14 mouse cellular contexts compared by ENCODE assay signal in the genomic region with DNA sequence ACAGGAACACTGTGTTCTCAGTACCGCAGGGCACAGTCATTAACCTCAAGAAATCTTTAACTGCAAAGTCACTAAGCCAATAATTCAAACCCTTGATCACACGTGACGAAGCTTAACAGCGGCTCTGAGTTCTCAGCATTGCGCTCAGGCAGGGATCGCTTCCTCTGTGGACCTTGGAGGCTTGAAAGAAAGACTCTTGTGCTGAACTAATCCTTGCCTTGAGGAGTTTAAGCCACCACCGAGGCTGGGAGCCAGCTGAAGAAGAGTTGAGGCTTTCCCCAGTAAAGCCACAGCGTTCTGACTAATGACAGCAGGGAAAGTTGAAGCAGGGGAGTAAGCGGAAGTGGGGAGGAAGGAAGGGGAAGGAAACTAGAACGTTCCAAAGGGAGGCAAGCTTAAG.
DNase-seq lines count a peak whose midpoint lies in the region; ATAC-seq and TF ChIP-seq lines count a peak whose summit lies in the region.
"Had no signal": no experiment of that assay in that cellular context is flagged by ENCODE, and none has a peak within 500 bp of the region (broad histone marks: within the 10 kb centered on the region; RNA-seq: fewer than 3 reads in every experiment).

No protein-coding gene starts in this region.

- DNase-seq in induced T-regulatory cell, adult 2 months (ENCODE audit: low read depth) = peak; percentile 67
- no peak for DNase-seq in cerebellum, adult 11 months
- DNase-seq in urinary bladder, postnatal 10 days (ENCODE audit: low spot score) = no peak
- DNase-seq in left cerebral cortex, adult 9 months (ENCODE audit: low spot score in 2 of 2) = no peak
- DNase-seq: adrenal gland, adult 8-10 months; cerebellum, postnatal 14 days had no signal

- no peak overlapping the region for H3K4me3 ChIP-seq in intestine, postnatal 0 days (ENCODE audit: low read depth, low read length)
- no peak overlapping the region for H3K4me3 ChIP-seq in intestine, embryonic 16.5 days (ENCODE audit: low read length)
- H3K4me3 ChIP-seq: forebrain, embryonic 13.5 days; heart, embryonic 15.5 days; lung, embryonic 15.5 days; neural tube, embryonic 12.5 days had no signal

- H3K9ac ChIP-seq in intestine, postnatal 0 days (ENCODE audit: low read depth, low read length) = no peak overlapping the region
- no peak overlapping the region for H3K9ac ChIP-seq in intestine, embryonic 16.5 days (ENCODE audit: low read depth, low read length)
- H3K9ac ChIP-seq: forebrain, embryonic 13.5 days; heart, embryonic 15.5 days; lung, embryonic 15.5 days; neural tube, embryonic 12.5 days had no signal

- no peak for TF ChIP-seq CTCF in intestine, postnatal 0 days (IDR thresholded peaks at IDR 0.05; ENCODE audit: low read depth)

- ATAC-seq in intestine, postnatal 0 days = peak; percentile 35; the same call in 1 of the 2 replicates
- ATAC-seq in intestine, embryonic 16.5 days = no peak
- ATAC-seq in CD4-positive, CD25-positive, alpha-beta regulatory T cell, adult 4 months = peak; percentile 85
- peak; percentile 63 for ATAC-seq in monocyte, adult 5-6 weeks (replicated peaks; ENCODE audit: insufficient number of reproducible peaks, low FRiP score, low TSS enrichment, poor library complexity, severe bottlenecking)
- ATAC-seq: forebrain, embryonic 13.5 days had no signal

- no peaks in the 10 kb centered on the region for H3K36me3 ChIP-seq in intestine, postnatal 0 days (ENCODE audit: control insufficient read depth, insufficient read depth)
- H3K36me3 ChIP-seq in intestine, embryonic 16.5 days (ENCODE audit: control insufficient read depth, insufficient read depth, low read length) = no peaks in the 10 kb centered on the region
- H3K36me3 ChIP-seq: heart, embryonic 15.5 days; lung, embryonic 15.5 days; neural tube, embryonic 12.5 days had no signal

- H3K9me3 ChIP-seq in intestine, postnatal 0 days (ENCODE audit: control insufficient read depth) = no peaks in the 10 kb centered on the region
- no peaks in the 10 kb centered on the region for H3K9me3 ChIP-seq in intestine, embryonic 16.5 days (ENCODE audit: control insufficient read depth, low read length)
- H3K9me3 ChIP-seq: forebrain, embryonic 13.5 days; heart, embryonic 15.5 days; lung, embryonic 15.5 days; neural tube, embryonic 12.5 days had no signal

- H3K27ac ChIP-seq in intestine, postnatal 0 days (ENCODE audit: low read depth, low read length) = peak overlapping the region; percentile 55; the same call in 1 of the 2 replicates
- no peak overlapping the region for H3K27ac ChIP-seq in intestine, embryonic 16.5 days (ENCODE audit: low read length)
- H3K27ac ChIP-seq: forebrain, embryonic 13.5 days; heart, embryonic 15.5 days; lung, embryonic 15.5 days; neural tube, embryonic 12.5 days had no signal

- no peak overlapping the region for H3K4me2 ChIP-seq in intestine, postnatal 0 days (replicated peaks; ENCODE audit: low read depth)
- H3K4me2 ChIP-seq in intestine, embryonic 16.5 days (ENCODE audit: low read depth, low read length) = no peak overlapping the region
- H3K4me2 ChIP-seq: forebrain, embryonic 13.5 days; heart, embryonic 15.5 days; lung, embryonic 15.5 days; neural tube, embryonic 12.5 days had no signal

- 51% methylated on average over 10 of the region's 10 CpGs for WGBS in intestine, postnatal 0 days
- WGBS in intestine, embryonic 16.5 days = 65% methylated on average over 10 of the region's 10 CpGs

- H3K4me1 ChIP-seq in intestine, postnatal 0 days (replicated peaks; ENCODE audit: control insufficient read depth, insufficient read depth, low read length) = 0 out of 2 replicates have a peak, but pooled peaks cover 2% of the 10 kb centered on the region
- peaks cover 12% of the 10 kb centered on the region for H3K4me1 ChIP-seq in intestine, embryonic 16.5 days (ENCODE audit: control insufficient read depth, insufficient read depth, low read length)
- H3K4me1 ChIP-seq: forebrain, embryonic 13.5 days; neural tube, embryonic 12.5 days had no signal

- no peaks in the 10 kb centered on the region for H3K27me3 ChIP-seq in intestine, postnatal 0 days (replicated peaks; ENCODE audit: control insufficient read depth, insufficient read depth, low read length)
- H3K27me3 ChIP-seq in intestine, embryonic 16.5 days (replicated peaks; ENCODE audit: control insufficient read depth, insufficient read depth, low read length) = no peaks in the 10 kb centered on the region
- H3K27me3 ChIP-seq: forebrain, embryonic 13.5 days; heart, embryonic 15.5 days; lung, embryonic 15.5 days; neural tube, embryonic 12.5 days had no signal
